Mouse (Mus musculus): ENCODE measurements at regions not wholly inside any gene's neighbourhood (a gene's known extent, or its start where the extent isn't known, plus 50 kb on each side); places are given as distances from the start of the nearest gene placed in this dataset.
A peak's percentile ranks its signal among the peaks of the same experiment; 100 is the strongest.

DNA sequence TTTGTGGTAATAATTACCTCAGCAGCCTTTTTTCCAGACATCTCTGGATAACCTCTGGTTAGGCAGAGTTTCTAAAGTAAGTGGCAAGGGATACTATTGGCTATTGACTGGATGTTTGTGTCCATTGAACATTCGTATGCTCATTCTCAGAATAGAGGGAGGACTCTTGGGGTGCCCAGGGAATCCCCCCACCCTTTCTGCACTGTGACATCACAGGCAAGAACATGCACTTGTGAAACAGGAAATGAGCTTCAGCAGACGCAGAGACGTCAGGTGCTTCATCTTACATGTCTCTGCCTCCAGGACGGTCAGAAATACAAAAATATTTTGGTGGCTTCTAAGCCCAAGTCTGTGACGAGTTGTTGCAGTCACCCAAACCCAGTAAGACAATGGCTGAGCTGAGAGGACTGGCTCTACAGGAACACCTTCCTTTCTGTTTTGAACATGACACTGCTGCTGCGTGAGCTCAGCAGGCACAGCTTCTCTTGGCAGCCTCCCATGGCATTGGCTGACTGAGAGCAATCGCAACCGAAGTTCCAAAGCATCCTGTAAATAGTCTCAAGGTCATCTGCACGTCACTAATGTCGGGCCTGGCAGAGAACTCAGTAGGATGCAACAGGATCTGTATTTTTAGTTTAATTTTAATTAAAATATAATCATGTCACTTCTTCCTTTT, 904.6 kb downstream of the Slc4a3 start:
- no peak for ATAC-seq (replicated peaks; ENCODE audit: poor library complexity, severe bottlenecking)

DNA sequence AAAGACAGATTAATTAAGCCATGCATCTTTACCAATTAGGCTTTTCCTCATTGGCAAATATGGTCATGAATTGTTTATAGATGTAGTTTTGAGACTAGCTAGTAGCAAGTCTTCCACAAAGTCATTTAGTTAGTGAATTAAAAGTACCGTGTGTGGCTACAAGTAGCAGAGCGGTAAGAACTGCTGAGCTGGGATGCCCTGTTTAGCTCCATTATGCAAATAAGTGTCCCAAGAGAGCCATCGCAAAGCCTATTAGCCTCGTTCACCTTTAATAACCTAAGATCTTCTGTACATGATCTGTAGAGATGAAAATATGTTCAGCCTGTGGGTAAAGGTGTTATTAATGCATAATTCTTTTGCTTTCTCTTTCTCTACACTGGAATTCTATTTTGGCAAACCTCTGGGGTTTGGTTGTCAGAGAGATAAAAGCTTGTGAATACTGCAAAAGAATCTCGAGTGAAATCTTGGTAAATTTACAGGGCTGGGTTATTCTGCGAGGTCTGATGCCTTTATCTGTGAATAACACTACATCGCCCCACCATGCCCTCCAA, 907.2 kb downstream of the Slc4a3 start:
- no peak for ATAC-seq (replicated peaks; ENCODE audit: poor library complexity, severe bottlenecking)

DNA sequence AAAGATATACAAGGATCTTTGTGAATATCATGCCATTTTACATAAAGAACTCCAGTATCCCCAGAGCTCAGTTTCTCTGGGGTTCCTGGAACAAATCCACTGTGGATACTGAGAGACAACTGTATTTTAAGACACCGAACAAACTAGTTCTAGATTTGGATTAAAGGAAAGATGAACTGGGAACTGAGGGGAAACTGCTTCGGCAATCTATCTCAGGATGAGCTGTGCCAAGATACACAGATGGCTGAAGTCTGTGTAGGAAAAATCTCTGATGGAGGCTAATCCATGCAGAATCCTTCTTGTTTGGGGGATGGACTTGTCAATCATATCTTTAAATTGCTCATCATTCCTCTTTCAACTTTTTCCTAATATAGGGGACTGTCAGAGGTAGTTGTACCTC, 920.5 kb downstream of the Slc4a3 start:
- no peak for ATAC-seq (replicated peaks; ENCODE audit: poor library complexity, severe bottlenecking)

DNA sequence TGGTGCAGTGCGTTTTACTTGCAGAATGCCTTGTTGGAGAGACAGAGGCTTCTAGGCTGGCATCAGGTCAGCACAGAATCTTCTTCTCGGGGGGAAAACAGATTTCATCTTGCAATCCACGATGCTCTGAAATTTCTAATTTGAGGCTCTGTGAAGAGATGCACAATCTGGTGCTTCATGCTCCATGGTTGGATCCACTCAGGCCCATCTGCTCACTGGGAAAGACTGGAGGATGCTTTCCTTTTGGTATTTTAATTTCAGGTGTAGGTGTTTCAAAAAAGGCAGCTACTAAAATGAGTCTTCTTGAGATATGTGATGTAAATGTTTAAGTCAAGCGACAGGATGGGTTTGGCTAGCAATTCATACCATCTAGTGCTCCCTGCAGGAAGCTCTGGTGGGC, 938.1 kb downstream of the Slc4a3 start:
- ATAC-seq (replicated peaks; ENCODE audit: poor library complexity, severe bottlenecking): no peak

DNA sequence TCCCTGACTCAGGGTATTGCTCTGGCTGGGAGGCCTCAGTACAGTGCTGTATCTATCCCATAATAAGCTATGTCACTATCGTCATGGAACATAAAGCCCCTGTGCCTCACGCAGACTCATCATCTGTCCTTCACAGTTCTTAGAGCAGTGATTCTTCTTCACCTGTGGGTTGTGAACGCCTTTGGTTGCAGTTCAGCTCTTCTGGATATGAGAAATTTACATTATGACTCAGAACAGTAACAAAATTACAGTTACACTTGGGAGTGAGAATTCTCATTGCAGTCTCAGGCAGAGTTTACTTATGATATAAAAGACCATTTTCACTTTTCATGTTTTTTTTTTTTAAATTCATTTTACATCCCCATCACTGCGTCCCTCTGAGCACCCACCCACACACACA, 941.4 kb downstream of the Slc4a3 start:
- no peak for ATAC-seq (replicated peaks; ENCODE audit: poor library complexity, severe bottlenecking)

DNA sequence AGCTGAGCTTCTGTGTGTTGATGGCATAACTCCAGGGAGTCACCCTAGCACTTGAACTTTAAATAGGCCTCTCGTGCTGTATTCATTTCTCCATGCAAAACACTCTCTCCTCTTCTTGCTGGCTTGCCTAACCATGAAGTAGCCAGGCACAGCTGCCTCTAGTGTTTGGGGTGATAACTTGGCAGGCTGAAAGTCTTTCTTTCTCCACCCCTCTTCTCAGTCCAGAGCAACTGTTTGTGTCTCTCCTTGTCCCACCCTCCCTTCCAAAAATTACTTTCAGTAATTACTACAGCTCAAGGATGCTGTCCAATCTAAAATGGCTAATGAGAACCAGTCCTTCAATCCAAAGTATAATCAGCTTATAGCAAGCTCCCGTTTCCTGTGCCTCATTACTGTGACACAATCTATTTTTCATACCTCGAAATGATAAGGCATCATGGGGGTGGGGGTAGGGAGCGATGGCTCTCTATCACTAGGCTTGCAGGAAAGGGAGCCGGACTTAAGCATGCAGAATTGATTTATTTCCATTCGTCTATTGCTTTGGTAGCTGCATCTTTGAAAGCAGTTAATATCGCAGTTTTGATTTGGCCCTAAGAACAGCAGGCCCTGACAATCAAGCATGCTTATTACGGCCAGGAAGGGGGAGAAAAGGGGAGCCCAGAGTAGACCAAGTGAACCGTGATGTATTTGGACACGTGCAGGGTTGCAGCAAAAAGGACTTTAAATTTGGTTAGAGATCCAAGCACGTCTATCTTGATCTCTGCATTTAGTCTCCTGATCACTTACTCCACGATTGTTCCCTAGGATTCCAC, 943.8 kb downstream of the Slc4a3 start:
- ATAC-seq (replicated peaks; ENCODE audit: poor library complexity, severe bottlenecking): no peak

DNA sequence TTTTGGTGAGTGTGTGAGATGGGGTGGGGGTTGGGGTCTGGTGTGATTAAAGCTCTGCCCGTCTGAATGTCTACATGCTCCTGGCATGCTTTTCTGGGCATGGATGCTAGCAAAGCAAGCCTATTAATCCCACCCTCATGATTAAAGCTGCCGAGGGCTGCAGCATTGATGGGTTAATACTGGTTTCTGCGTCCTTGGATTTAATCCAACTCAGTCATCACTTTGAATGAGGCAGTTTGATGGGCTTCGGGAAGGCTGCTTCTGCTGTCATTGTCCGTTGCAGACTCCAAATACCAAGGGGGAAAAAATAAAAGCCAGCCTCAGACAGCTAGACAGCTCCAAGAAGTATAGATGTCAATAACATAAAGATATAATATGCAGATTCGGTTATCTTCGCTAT, 944.7 kb downstream of the Slc4a3 start:
- no peak for ATAC-seq (replicated peaks; ENCODE audit: poor library complexity, severe bottlenecking)

DNA sequence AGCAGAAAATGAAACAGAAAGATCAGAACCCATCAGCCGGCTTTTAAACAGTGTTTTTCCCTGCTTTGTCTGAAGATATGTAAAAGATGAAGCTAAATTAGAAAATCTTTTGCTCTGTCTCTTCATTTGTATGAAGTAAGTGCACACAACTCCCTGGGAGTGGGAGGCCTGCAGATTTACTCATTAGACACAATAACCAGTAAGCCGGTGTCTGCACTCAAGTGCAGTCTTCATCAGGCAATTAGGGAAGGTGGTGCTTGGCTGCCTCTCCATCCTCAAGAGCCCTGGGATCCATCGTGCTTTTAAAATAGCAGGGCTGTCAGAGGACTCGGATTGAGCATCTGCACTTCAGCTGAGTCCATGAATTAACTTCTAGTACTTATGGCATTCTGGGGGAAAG, 945.1 kb downstream of the Slc4a3 start:
- no peak for ATAC-seq (replicated peaks; ENCODE audit: poor library complexity, severe bottlenecking)

DNA sequence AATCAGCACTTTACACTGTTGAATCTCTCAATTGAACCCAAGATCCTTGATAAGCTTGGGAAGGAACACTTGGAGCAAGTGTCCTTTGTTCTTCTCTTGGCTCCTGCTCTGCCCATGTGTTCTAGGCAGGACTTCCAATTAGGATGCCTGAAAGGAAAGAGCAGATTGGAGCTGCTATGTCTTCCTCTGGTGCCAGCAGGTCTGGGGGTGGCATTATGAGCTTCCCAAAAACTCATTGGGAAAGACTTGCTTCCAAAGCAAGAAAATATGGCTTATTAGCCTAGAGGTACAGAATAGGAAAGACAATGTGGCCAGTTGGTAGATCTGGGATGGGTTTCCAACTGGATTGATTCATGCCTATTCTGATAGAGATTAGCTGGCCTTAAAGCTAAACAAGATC, 959.1 kb downstream of the Slc4a3 start:
- ATAC-seq (replicated peaks; ENCODE audit: poor library complexity, severe bottlenecking): no peak

DNA sequence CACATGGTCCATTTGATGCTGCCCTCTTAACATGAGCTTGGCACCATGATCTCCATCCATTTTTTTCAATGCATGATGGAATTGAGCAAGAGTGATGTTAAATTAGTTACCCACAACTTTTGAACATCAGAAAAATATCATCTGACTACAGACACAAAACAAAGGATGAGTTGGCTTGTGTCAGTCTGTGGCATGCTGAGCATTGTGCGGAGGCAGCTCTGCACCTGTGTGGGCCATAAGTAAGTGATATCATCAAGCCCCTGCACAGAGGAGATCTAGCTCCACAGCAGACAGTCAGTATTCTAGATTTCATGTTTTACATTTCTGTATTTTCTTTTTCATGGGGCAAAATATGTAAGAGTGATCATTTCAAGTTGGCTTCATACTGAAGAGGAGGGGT, 962.8 kb downstream of the Slc4a3 start:
- ATAC-seq (replicated peaks; ENCODE audit: poor library complexity, severe bottlenecking): no peak

DNA sequence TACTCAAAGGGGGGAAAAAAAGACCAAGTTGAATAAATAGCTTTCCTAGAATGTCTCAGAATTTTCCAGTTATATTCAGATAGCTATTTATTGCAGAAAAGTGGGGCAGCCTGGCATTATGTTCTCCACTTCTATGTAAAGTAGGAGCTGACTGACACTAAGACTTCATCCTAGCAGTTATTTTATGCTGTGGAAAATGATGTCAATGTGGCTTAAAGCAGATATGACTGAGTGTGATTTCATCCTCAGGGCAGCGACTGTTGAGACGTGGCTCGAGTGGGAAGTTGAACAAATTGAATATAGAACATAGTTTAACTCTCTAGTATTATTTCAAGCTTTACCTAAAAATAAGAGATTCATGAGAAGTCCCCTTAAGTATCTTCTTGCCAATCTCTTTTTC, 963.4 kb downstream of the Slc4a3 start:
- ATAC-seq (replicated peaks; ENCODE audit: poor library complexity, severe bottlenecking): no peak

DNA sequence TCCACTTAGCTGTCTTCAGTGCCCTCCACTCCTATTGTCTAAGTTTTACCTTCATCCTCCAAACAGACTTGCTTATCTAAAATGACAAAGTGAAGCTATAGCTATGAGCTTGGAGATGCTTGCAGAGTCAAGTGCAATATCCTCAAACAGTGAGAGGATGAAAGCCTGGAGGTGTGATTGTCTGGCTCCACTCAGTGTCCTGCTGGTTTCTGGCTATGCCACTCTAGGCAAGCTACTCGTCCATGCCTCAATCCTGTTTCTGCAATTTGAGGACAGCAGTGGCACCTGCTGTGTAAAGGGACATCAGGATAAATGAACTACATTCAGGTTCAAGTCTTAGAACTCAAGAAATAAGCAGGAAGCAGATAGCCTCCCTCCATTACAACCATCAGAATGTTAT, 966.1 kb downstream of the Slc4a3 start:
- no peak for ATAC-seq (replicated peaks; ENCODE audit: poor library complexity, severe bottlenecking)

DNA sequence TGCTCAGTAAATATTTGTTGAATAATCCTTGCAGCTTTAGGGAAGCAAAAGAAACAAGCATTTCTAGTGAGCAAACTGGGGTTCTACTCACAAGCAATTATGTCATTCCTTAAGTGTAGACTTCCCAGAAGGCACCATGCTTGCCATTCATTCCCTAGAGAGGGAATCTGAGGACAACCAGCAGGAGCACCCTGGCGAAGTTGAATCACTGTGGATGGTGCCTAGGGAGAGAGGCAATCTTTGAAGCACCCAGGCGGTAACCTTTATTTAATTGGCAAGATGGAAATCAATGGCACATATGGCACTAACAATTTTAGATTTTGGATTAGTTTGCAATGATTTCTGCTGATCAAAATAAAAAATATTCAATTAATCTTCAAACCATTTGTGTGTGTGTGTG, 967.4 kb downstream of the Slc4a3 start:
- no peak for ATAC-seq (replicated peaks; ENCODE audit: poor library complexity, severe bottlenecking)

DNA sequence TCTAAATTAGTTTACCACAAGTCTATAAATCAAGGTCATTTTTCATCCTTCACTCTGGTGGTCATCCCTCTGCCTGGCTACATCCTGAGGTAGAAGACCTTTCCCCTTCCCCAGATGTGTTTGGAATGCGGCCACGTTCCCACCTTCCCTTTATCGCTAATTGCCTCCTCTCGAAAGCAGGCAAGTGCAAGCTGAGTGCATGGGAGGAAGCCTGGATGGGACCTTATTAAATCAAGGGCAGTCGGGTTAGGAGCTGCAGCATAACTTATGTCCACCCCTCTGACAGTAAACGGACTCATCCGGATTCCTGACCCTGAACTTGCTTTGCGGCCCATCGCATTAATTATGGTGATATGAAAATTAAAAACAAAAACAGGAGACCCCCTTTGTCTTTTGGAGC, 983.5 kb downstream of the Slc4a3 start:
- ATAC-seq (replicated peaks; ENCODE audit: poor library complexity, severe bottlenecking): no peak

DNA sequence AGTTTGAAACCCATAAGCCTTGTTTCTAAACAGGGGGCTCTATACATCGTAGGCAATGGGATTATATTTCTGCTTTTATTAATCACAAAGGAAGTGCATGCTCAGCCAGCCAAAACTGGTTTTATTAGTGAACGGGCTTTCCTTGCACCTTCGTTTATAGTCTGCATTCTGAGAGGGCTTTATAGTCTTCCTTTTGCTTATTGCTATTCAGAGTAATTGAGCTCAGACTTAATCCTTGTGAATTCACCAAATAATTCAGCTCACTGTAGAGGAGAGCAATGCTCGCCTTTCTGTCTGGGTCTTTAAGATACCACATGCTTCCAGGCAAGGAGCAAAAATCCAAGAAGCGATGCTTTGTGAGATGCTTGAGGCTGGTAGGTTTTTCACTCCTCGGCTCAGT, 984.3 kb downstream of the Slc4a3 start:
- no peak for ATAC-seq (replicated peaks; ENCODE audit: poor library complexity, severe bottlenecking)

DNA sequence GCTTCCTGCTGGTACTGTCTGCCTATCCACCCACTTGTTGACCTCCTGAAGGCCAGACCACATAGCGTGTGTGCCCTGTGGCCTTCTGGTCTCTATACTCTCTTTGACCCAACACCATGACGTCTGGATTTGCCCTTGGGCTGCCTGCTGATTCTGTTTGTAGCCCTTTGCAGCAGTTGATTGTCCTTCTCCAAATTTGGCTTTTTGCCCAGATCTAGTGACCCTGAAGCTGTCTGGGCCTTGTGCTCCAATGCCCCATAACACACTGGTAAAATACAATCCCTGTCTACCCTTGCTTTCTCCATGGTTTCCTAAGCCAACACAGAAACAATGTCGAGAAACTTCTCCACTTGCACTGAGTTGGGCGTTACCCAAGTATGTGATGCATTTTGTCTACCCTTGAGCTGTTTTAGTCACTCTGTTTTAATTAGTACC, 979.3 kb downstream of the Epha4 start:
- ATAC-seq (replicated peaks; ENCODE audit: poor library complexity, severe bottlenecking): no peak

DNA sequence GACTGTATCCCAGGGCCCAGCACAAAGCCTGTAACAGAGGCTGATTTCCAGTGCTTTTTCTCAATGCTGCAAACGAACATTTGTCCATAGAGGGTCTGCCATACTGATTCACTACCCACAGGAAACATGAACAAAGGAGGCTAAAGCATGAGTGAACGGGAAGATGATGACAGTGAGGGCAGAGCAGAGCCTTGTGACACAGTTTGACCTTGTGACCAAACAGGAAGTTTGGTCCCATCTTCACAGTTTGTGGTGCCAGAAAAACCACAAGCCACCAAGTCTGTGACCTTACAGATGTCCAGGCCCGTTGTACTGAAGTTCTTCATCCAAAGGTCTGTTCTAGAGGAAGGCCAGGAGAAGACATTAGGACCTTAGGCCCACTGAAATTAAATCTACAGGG, 974.4 kb downstream of the Epha4 start:
- peak; percentile 99 for ATAC-seq (replicated peaks; ENCODE audit: poor library complexity, severe bottlenecking)

DNA sequence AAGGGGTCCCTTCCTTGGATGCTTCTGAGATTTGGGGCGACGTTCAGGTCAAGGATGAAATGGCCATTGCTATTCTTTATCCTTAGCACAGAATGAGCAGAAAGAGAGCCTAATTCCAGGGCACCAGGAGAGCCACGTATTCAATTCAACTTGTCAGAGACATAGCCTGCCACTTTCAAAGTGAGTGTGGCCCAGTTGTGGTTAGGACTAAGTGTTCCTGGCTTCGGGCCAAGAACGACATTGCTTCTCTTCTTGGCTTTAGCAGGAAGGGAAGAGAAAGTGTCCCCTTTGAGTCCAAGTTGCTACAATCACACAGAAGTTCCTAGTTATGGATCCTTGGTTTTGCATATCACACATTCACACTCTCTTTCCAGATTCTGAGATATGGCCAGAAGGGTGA, 964.0 kb downstream of the Epha4 start:
- ATAC-seq (replicated peaks; ENCODE audit: poor library complexity, severe bottlenecking): peak; percentile 78

DNA sequence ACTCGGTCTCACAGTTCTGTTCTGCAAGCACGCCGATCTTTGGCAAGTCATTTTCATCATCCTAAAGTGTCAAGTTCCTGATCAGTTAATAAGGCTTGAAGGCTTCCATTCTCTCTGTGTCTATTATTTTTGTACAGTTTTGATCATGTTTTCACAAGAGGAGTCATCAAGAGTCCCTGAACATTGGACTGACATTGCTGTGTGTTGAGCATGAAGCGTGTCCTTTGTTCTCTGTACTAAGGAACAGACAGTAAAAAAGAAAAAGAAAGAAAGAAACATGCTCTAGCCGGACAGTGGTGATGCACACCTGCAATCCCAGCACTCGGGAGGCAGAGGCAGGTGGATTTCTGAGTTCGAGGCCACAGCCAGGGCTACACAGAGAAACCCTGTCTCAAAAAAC, 955.4 kb downstream of the Epha4 start:
- no peak for ATAC-seq (replicated peaks; ENCODE audit: poor library complexity, severe bottlenecking)

DNA sequence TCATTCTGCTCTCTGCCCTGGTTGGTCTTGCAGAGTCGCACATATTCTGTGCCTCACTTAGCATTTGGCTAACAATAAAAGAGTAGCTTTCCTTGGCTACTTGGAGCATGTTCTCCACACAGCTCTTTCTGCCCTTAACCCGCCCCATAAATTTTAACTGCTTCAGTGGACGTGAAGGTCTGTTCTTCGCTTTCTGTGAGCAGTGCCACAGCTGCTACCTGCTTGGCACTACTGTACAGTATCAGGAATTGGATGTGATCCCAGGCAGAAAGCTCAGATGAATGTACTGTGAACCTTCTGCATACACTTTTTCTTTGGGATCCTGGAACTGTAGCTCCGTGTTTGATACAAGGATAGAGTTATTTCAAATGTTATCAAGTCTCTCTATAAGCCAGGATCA, 939.4 kb downstream of the Epha4 start:
- no peak for ATAC-seq (replicated peaks; ENCODE audit: poor library complexity, severe bottlenecking)

DNA sequence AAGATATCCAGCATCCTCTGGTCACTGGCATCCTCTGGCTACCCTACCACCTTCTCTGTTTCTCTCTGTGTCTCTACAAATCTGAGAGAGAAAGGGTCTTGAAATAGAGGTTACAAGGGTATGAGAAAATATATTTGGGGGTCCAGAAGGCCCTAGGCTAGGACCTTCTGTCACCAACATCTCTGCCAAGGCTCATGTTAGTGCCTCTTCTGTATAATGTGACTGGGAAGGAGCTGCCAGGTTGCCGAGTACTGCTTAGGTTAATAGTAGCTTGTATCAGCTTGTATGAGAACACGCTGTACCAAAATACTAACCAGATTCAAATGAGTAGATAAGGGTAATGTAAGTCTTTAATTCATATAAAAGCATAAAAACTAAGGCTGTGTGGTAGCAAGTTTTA, 929.0 kb downstream of the Epha4 start:
- no peak for ATAC-seq (replicated peaks; ENCODE audit: poor library complexity, severe bottlenecking)

DNA sequence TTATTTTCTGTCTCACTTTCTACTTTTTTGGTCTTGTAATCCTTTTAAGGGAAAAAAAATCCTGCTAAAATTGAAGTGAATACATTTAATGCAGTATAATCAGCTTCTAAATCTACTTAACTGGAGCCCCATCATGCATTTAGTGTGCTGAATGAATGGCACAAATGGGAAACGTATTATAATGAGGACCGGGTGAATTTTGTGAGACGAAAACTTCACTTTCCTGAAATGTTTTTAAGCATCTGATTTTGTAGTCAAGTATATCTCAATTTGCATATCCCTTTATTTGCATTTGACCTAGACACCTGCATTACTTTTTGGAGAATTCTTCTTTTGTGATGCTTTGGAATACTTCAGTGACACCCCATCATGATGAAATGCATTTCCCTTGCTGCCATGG, 889.1 kb downstream of the Epha4 start:
- ATAC-seq (replicated peaks; ENCODE audit: poor library complexity, severe bottlenecking): no peak

Data from granulocyte monocyte progenitor cell, adult 5-6 weeks (primary cell).